Mouse (Mus musculus): ENCODE results near the gene Ankrd17.
"Not testable (repeated sequence)": the region's sequence is repeated elsewhere in the genome, so short reads cannot be mapped to it uniquely, and the experiment has no call there.

Ankrd17 gene

GRCm38 (mm10) chr5:90338177-90339091, 27.9 kb downstream of the Ankrd17 start:
- DNase-seq (ENCODE audit: low spot score), result no peak

GRCm38 (mm10) chr5:90332478-90332877, 33.9 kb downstream of the Ankrd17 start:
- no peak for DNase-seq (ENCODE audit: low spot score)

DNA sequence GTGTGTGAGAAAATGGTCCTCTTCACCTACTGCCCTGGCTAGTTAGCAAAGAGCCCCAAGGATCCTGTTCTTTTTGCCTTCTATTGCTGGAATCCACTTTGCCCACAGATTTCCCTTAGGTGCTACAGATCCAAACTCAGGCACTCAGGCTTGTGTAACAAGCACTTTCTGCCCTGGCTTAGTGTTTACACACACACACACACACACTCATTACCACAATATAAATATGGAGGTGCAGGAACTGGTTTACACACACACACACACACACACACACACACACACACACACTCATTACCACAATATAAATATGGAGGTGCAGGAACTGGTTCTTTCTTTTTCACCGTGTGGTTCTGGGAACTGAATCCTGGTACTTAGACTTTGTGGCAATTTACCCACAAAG, 35.3 kb downstream of the Ankrd17 start:
- no peak for DNase-seq (ENCODE audit: low spot score)

GRCm38 (mm10) chr5:90298396-90298795, 68.0 kb downstream of the Ankrd17 start:
- DNase-seq (ENCODE audit: low spot score), result no peak

- no peak for DNase-seq (ENCODE audit: low spot score)
Measured at GRCm38 (mm10) chr5:90289887-90290286, 76.5 kb downstream of the Ankrd17 start.

- DNase-seq (ENCODE audit: low spot score), result peak; percentile 4
Measured at GRCm38 (mm10) chr5:90286559-90286958, 79.8 kb downstream of the Ankrd17 start.

DNA sequence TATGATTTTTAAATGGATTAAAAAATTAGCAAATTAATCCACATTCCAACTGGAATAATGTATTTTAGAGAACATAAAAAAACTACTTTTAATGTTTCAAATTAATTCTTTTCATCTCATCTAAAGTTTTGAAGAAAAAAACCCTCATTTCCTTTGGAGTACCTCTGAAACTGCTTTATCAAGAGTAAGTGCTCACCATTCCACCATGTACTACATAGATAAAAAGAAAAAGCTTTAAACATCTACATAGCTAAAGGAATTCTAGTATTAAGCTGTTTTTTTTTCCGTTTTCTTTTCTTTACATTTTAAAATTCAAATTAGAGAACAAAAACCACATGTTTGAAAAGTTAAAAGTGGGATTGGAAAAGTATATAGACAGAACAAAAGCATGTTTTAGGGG, 86.3 kb downstream of the Ankrd17 start:
- DNase-seq (ENCODE audit: low spot score), result no peak

GRCm38 (mm10) chr5:90279418-90279817, 87.0 kb downstream of the Ankrd17 start:
- DNase-seq (ENCODE audit: low spot score), result no peak

- no peak for DNase-seq (ENCODE audit: low spot score)
Measured at GRCm38 (mm10) chr5:90277443-90277842, 88.9 kb downstream of the Ankrd17 start.

DNA sequence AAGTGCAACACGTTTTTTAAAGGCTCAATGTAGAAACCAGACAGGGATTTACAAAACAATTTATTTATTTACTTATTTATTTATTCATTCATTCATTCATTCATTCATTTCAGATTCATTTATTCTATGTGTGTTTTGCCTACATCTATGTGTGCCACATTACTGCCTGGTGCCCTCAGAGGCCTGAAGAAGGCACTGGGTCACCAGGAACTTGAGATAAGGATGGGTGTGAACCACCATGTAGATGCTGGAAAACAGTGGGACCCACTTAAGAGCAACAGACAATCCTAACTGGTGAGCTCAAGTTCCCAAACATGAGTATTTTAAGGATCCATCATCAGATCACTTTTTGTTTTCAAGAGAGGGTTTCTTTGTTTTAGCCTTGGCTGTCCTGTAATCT, 91.6 kb downstream of the Ankrd17 start:
- no peak for DNase-seq (ENCODE audit: low spot score)

DNA sequence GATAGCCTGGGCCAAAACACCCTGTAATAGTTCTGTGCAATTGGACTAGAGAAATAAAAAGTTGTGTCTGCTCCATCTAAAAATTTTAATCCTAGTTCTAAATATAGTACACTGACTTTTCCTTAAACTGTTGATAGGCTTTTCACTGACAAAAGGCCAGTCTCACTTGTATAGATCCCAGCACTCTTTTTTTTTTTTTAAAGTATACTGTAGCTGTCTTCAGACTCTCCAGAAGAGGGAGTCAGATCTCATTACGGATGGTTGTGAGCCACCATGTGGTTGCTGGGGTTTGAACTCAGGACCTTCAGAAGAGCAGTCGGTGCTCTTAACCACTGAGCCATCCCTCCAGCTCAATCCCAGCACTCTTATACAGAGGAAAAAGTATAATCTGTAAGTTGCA, 104.1 kb downstream of the Ankrd17 start:
- DNase-seq (ENCODE audit: low spot score), result not testable (repeated sequence)

DNA sequence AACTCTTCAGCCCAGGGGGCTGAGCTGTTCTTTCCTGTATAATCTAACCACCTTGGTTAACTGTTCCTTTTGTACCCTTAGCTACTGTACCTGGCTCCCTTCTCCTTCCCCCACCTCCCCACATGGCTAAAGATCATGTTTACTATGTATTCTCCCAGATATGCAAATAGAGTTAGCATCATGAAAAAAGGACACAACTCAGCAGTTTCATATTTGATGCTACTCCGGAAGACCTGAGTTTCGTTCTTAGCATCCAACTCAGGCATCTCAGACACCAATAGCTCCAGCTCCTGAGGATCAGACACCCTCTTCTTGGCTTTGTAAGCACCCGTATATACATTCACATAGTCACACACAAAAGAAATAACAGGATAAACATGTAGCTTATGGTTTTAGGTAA, 109.4 kb downstream of the Ankrd17 start:
- no peak for DNase-seq (ENCODE audit: low spot score)

DNA sequence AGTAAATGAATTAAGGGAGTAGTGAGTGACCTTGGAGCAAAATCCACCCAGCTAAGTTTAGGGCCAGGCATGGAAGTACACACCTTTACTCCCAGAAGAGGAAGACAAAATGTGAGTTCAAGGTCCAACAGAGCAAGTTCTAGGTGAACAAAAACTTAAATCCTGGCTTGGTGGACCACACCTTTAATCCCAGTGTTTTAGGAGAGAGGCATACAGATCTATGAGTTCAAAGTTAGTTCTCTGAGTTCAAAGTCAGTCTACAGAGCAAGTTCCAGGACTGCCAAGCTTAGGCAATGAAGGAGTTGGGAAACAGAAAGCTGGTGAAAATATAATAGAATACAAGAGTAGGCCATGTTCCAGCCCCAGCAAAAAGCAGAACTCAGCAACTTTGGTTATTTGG, 118.9 kb downstream of the Ankrd17 start:
- DNase-seq (ENCODE audit: low spot score), result no peak

DNA sequence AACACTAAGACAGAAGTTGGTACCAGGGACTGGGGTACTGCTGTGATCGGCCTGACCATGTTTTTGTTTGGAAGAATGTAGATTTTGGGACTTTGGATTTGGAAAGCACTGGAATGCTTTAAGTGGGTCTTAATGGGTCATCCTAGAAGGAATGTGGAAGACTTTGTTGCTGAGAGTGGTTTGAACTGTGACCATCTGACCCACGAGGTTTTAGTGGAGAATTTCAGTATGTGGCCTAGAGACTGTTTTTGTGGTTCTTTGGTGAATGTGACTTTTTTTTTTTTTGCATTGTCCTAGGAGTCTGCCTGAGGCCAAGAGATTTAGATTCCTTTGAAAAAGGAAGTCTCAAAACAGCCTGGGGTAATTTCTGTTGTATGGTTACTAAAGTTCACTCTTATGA, 119.4 kb downstream of the Ankrd17 start:
- DNase-seq (ENCODE audit: low spot score), result no peak

DNA sequence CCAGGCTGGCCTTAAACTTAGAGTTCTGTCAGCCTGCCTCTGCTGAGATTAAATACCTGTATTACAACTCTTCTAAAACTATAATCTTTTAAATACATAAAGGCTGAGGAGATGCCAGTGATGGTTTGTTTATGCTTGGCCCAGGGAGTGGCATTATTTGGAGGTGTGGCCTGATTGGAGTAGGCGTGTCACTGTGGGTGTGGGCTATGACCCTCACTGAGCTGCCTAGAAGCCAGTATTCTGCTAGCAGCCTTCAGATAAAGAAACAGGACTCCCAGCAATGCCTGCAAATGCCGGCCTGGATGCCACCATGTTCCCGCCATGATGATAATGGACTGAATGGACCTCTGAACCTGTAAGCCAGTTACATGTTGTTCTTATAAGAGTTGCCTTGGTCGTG, 119.8 kb downstream of the Ankrd17 start:
- no peak for DNase-seq (ENCODE audit: low spot score)

DNA sequence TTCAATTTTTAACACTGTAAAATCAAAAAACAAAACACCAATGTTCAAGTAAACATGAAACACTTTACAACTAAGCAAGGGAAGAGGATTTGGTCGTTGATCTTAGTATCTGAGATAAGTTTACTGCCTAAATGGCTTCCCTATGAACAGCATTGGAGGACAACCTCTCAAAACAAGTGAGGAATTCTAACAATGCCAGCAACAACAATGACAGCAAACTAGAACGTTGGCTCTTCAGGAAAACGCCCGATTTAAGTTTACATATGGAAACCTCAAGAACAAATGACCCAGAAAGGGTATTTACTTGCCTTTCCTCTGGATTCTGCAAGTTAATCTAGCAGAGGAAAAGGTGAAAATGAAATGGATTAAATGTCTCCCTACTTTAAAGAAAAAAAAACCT, 121.0 kb downstream of the Ankrd17 start:
- DNase-seq (ENCODE audit: low spot score), result no peak

DNA sequence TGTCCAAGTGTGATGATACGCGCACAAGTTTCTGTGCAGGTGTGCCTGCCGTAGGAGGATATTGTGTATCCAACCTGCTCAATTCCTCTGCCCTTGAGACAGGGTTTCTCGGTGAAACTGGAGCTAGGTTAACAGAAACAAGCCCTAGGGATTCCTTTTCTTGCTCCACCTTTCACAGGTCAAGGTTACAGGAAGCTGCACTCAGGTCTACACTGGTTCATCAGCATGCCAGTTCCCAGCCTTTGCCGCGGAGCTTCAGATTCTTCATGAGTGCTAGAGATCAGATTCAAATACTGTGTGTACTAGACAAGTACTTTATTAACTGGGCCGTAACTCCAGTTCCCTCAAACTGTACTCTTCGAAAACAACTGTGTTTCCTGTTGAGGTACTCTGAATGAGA, 131.2 kb downstream of the Ankrd17 start:
- DNase-seq (ENCODE audit: low spot score), result no peak

- no peak for DNase-seq (ENCODE audit: low spot score)
Measured at GRCm38 (mm10) chr5:90233305-90233704, 133.1 kb downstream of the Ankrd17 start.

GRCm38 (mm10) chr5:90229760-90230159, 136.6 kb downstream of the Ankrd17 start:
- no peak for DNase-seq (ENCODE audit: low spot score)

- DNase-seq (ENCODE audit: low spot score), result no peak
Measured at GRCm38 (mm10) chr5:90226696-90227095, 139.7 kb downstream of the Ankrd17 start.

GRCm38 (mm10) chr5:90224730-90225129, 141.6 kb downstream of the Ankrd17 start:
- no peak for DNase-seq (ENCODE audit: low spot score)

- DNase-seq (ENCODE audit: low spot score), result peak; percentile 98
Measured at GRCm38 (mm10) chr5:90223534-90224381, 142.6 kb downstream of the Ankrd17 start, which contains the start of gene Cox18. Cox18 (minus strand) TSS chr5:90224001.

- no peak for DNase-seq (ENCODE audit: low spot score)
Measured at GRCm38 (mm10) chr5:90222937-90223336, 143.4 kb downstream of the Ankrd17 start.
